Mouse (Mus musculus): ENCODE data around the gene Lbh. TPM values are rescaled to one million over a fixed set of nuclear protein-coding genes. Genes with fewer than 3 reads are reported as not detected.

Lbh gene
- polyA plus RNA-seq, 1 experiment, result 171 TPM

- TF ChIP-seq POLR2A (IDR thresholded peaks at IDR 0.05; ENCODE audit: low read depth, low read length), result no peak
- TF ChIP-seq CTCF (IDR thresholded peaks at IDR 0.05; ENCODE audit: extremely low read depth, insufficient read depth, insufficient read length, insufficient replicate concordance), result no peak
- Histone ChIP-seq H3K36me3 (ENCODE audit: control insufficient read depth, insufficient read depth, low read length) (no peaks in the 10 kb centered on the region), H3K27me3 (ENCODE audit: control insufficient read depth, insufficient read depth, low read length) (no peaks in the 10 kb centered on the region), H3K27ac (ENCODE audit: insufficient read depth, low read length) (no peak overlapping the region), H3K4me1 (ENCODE audit: control insufficient read depth, insufficient read depth, insufficient read length) (peaks cover 4% of the 10 kb centered on the region; the same call in 1 of the 2 replicates), H3K4me3 (ENCODE audit: extremely low read depth, insufficient read depth, insufficient read length) (no peak overlapping the region)
- WGBS, result 79% methylated on average over 6 of the region's 6 CpGs
- DNase-seq (ENCODE audit: low read depth in 1 of 2, low spot score in 2 of 2), result no peak
These were observed 64.1 kb downstream of the Lbh start for GRCm38 (mm10) chr17:72982156-72982555.

GRCm38 (mm10) chr17:72983471-72983870 is 65.4 kb downstream of the Lbh start:
- 91% methylated on average over 7 of the region's 7 CpGs for WGBS
- no peaks in the 10 kb centered on the region for H3K27me3 ChIP-seq (ENCODE audit: control insufficient read depth, insufficient read depth, low read length)
- H3K4me1 ChIP-seq (ENCODE audit: control insufficient read depth, insufficient read depth, insufficient read length), result peaks cover 4% of the 10 kb centered on the region; the same call in 1 of the 2 replicates
- no peak overlapping the region for H3K4me3 ChIP-seq (ENCODE audit: extremely low read depth, insufficient read depth, insufficient read length)
- H3K27ac ChIP-seq (ENCODE audit: insufficient read depth, low read length), result no peak overlapping the region
- no peak for TF ChIP-seq CTCF (IDR thresholded peaks at IDR 0.05; ENCODE audit: extremely low read depth, insufficient read depth, insufficient read length, insufficient replicate concordance)
- no peak for TF ChIP-seq POLR2A (IDR thresholded peaks at IDR 0.05; ENCODE audit: low read depth, low read length)
- DNase-seq (ENCODE audit: low read depth in 1 of 2, low spot score in 2 of 2), result no peak
- H3K36me3 ChIP-seq (ENCODE audit: control insufficient read depth, insufficient read depth, low read length), result no peaks in the 10 kb centered on the region

GRCm38 (mm10) chr17:72989025-72989424 is 70.9 kb downstream of the Lbh start:
- Histone ChIP-seq H3K4me1 (ENCODE audit: control insufficient read depth, insufficient read depth, insufficient read length) (peaks cover 6% of the 10 kb centered on the region), H3K36me3 (ENCODE audit: control insufficient read depth, insufficient read depth, low read length) (no peaks in the 10 kb centered on the region), H3K27me3 (ENCODE audit: control insufficient read depth, insufficient read depth, low read length) (no peaks in the 10 kb centered on the region), H3K4me3 (ENCODE audit: extremely low read depth, insufficient read depth, insufficient read length) (no peak overlapping the region), H3K27ac (ENCODE audit: insufficient read depth, low read length) (no peak overlapping the region)
- TF ChIP-seq POLR2A (IDR thresholded peaks at IDR 0.05; ENCODE audit: low read depth, low read length), result no peak
- TF ChIP-seq CTCF (IDR thresholded peaks at IDR 0.05; ENCODE audit: extremely low read depth, insufficient read depth, insufficient read length, insufficient replicate concordance), result no peak
- DNase-seq (ENCODE audit: low read depth in 1 of 2, low spot score in 2 of 2), result no peak
- 88% methylated on average over 6 of the region's 6 CpGs for WGBS

Other genes with a start within 250 kb of the Lbh start
- 14.1 and 17.7 TPM in 2 replicates for gene Ypel5, start 81.9 kb upstream of the Lbh start, polyA plus RNA-seq (2012; rRNA removed)
- 3.0 and 6.8 TPM in 2 replicates for gene Lclat1, start 189.7 kb downstream of the Lbh start, polyA plus RNA-seq (2012; rRNA removed)

All from spleen, adult 2 months (tissue).